Mouse (Mus musculus) stomach, postnatal 0 days (tissue): ENCODE results near the gene Fam173a.

Experiments used
- CTCF ChIP-seq: IDR thresholded peaks from 2 replicates; pipeline ENCODE4 v1.5.1; 2016; ENCODE audit warnings: antibody characterized with exemption, low read depth, mild to moderate bottlenecking, moderate library complexity
- EP300 ChIP-seq: optimal IDR thresholded peaks from 2 replicates; pipeline ENCODE3; 2016; ENCODE audit warnings: antibody characterized with exemption

GRCm38 (mm10) chr17:25744311-25744710 is 48.4 kb downstream of the Fam173a start:
- TF ChIP-seq CTCF (no peak), EP300 (no peak)
